Mouse (Mus musculus) brain, embryonic 14.5 days (tissue): ENCODE data around the gene Lmtk2.

Experiments used
- CTCF ChIP-seq: fragments of 200-500 bp; IDR thresholded peaks from 2 replicates; pipeline ENCODE4 v1.5.1; 2012; ENCODE audit warnings: inconsistent platforms, mild to moderate bottlenecking, moderate library complexity, borderline replicate concordance; ENCODE audit not compliant: insufficient read depth, insufficient read length; ENCODE audit errors: extremely low read depth
- POLR2A ChIP-seq: fragments of 200-500 bp; IDR thresholded peaks from 2 replicates; pipeline ENCODE4 v1.6.1; 2012; ENCODE audit warnings: mild to moderate bottlenecking, inconsistent platforms, borderline replicate concordance; ENCODE audit not compliant: poor library complexity, insufficient read depth, insufficient read length, severe bottlenecking; ENCODE audit errors: extremely low read depth

DNA sequence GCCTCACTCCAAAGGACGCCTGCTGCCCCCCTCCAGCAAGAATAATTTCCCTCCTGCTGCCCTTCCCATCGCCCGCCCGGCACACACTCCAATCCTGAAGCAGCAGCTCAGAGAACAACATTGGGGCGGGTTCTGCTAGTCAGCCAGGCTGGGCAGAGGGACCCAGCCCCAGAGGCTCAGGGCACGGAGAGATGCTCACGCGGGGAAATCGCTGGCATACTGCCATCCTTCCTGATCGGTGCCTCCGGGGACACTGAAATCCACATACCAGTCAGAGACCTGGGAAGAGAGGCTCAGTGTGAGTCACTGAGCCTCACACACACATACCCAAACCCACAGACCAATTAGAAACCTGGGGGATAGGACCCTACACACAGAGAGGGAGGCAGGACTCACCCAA lies 100.4 kb downstream of the Lmtk2 start:
- no peak for TF ChIP-seq CTCF
- no peak for TF ChIP-seq POLR2A
